Mouse (Mus musculus) limb, embryonic 10.5 days (tissue): Measurements from ENCODE around the gene Apoc2. TPM values are rescaled to one million over a fixed set of nuclear protein-coding genes. Genes with fewer than 3 reads are reported as not detected.

Experiments used
- DNase-seq: peaks from one replicate; pipeline ENCODE4 v3.0.0-alpha.2; 2017; ENCODE audit warnings: low spot score
- H3K27ac ChIP-seq: fragments of 300-500 bp; sonication (generic); 2 replicates; pipeline ENCODE4 v1.5.1; 2016; ENCODE audit warnings: mild to moderate bottlenecking
- H3K27me3 ChIP-seq: fragments of 300-500 bp; sonication (generic); 2 replicates; pipeline ENCODE4 v1.6.1; 2016; ENCODE audit warnings: low read depth, mild to moderate bottlenecking; ENCODE audit not compliant: poor library complexity, severe bottlenecking
- H3K36me3 ChIP-seq: fragments of 300-500 bp; sonication (generic); 2 replicates; pipeline ENCODE4 v1.6.1; 2016; ENCODE audit warnings: mild to moderate bottlenecking, moderate library complexity
- H3K4me1 ChIP-seq: fragments of 300-500 bp; sonication (generic); 2 replicates; pipeline ENCODE4 v1.6.1; 2016
- H3K4me3 ChIP-seq: fragments of 300-500 bp; sonication (generic); 2 replicates; pipeline ENCODE4 v1.5.1; 2016; ENCODE audit warnings: mild to moderate bottlenecking, moderate library complexity
- H3K9me3 ChIP-seq: fragments of 300-500 bp; sonication (generic); replicated peaks from 2 replicates; pipeline ENCODE4 v1.6.1; 2016; ENCODE audit warnings: mild to moderate bottlenecking
- WGBS: fragments of 180-500 bp; shearing (Covaris S2); methylation state at CpG from one replicate; pipeline ENCODE4 v1.1.7; 2016; 5-methylcytosine and 5-hydroxymethylcytosine counted together
- polyA plus RNA-seq: library from polyadenylated mRNA; unstranded; fragments of >200 nt; fragmentation: Nextera tagmentation; extraction: Ambion mirVana; gene quantifications from 2 replicates; pipeline ENCODE4 v1.2.1, GENCODE M21; 2016

Apoc2 gene
- polyA plus RNA-seq, 1 experiment from 2014 or later, result 0.28 TPM

DNA sequence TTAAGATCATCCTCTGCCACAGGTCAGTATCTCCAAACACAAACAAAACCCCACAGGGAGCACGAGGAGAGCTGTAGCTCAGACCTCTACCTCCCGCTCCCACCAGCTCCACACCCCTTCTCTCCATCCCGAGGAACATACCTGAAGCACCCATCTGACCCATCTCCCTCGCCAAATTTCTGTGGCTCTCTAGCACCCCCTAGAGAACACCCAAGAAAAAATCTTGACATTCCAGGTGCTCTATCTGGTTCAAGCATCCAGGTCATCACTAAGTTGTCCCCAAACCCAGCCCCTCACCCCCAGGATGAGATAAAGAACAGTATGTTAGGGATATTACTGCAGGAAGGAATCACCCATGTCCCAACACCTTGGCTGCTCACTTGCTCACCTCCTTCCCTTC is 35.5 kb upstream of the Apoc2 start:
- DNase-seq, result no peak
- WGBS, result 61% methylated on average over 4 of the region's 4 CpGs
- Histone ChIP-seq H3K36me3 (peaks cover 72% of the 10 kb centered on the region), H3K4me3 (no peak overlapping the region), H3K4me1 (peaks cover 18% of the 10 kb centered on the region), H3K27ac (no peak overlapping the region), H3K9me3 (no peaks in the 10 kb centered on the region), H3K27me3 (no peaks in the 10 kb centered on the region)

DNA sequence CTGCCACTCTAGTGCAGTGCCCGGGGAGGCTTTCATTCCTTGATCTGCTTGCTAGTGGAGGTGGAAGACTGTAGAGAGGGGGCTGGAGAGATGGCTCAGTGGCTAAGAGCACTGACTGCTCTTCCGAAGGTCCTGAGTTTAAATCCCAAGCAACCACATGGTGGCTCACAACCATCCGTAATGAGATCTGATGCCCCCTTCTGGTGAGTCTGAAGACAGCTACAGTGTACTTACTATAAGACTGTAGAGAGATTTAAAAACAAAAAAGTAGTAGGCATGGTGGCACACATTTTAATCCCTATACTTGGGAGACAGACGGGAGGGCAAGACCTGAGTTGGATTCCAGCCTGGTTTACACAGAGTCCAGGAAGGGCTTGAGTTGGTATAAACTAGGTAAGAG is 34.7 kb upstream of the Apoc2 start:
- 91% methylated on average over 4 of the region's 4 CpGs for WGBS
- H3K9me3 ChIP-seq, result no peaks in the 10 kb centered on the region
- peaks cover 75% of the 10 kb centered on the region for H3K36me3 ChIP-seq
- DNase-seq, result no peak
- H3K4me1 ChIP-seq, result peaks cover 18% of the 10 kb centered on the region
- no peak overlapping the region for H3K4me3 ChIP-seq
- H3K27ac ChIP-seq, result no peak overlapping the region
- H3K27me3 ChIP-seq, result no peaks in the 10 kb centered on the region

DNA sequence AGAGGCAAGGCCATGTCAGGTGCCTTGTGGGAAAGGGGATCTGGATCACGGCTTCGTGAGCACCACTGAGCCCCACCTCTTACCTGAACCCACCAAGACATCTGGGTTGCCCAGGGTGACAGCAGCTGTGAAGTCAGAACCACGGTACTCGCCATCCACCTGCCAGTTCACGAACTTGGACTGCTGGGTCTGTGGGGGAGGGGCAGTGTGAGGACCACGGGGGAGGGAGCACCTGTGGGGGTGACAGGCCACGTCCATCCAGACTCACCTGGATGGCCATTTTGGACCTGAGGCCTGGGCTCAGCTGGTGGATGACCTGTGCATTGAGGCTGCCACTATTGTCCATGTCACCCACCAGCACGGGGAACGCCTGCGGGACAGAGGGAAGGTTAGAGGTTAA is 32.9 kb upstream of the Apoc2 start:
- Histone ChIP-seq H3K4me1 (peaks cover 11% of the 10 kb centered on the region), H3K27me3 (no peaks in the 10 kb centered on the region), H3K27ac (no peak overlapping the region), H3K4me3 (no peak overlapping the region), H3K9me3 (no peaks in the 10 kb centered on the region), H3K36me3 (peaks cover 82% of the 10 kb centered on the region)
- WGBS, result 93% methylated on average over 10 of the region's 10 CpGs
- DNase-seq, result no peak

DNA sequence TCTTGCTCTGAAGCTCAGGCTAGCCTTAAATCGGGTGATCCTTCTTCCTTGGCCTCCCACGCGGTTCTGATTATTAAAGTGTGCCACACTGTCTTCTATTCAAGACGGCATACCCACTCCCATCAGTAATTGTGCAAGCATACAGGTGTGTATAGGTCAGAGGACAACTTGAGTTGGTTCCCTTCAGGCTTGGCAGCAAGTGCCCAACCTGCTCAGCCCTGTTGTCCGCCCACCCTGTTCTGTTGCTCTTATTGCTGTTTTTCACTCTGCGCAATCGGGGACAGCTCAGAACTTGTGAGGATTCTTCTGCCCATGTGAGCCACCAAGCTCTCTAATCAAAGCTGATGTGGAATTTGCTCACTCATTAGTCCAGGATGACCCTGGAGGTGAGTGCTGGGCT is 27.5 kb upstream of the Apoc2 start:
- Histone ChIP-seq H3K36me3 (peaks cover 87% of the 10 kb centered on the region), H3K9me3 (no peaks in the 10 kb centered on the region), H3K27ac (no peak overlapping the region), H3K27me3 (no peaks in the 10 kb centered on the region), H3K4me1 (peaks cover 11% of the 10 kb centered on the region), H3K4me3 (no peak overlapping the region)
- WGBS, result 95% methylated on average over 7 of the region's 7 CpGs
- no peak for DNase-seq

DNA sequence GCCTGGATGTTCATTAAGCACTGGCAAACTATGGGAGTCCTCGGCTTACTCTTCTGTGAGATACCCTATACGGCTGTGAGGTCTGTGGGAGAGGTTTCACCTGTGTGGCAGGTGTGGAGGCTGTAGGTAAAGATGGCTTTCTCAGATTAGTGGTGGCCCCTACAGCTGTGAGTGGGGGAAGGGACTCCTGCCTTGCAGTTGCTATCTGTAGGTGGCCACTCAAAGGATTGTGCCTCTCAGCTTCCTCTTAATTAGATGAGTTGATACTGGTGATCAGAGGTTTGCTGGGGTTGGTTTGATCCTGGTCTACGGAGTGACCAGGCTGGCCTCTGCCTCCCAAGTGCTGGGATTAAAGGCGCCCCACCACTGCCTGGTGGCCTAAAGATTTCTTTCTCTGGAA is 26.7 kb upstream of the Apoc2 start:
- H3K36me3 ChIP-seq, result peaks cover 79% of the 10 kb centered on the region
- WGBS, result 92% methylated on average over 4 of the region's 4 CpGs

DNA sequence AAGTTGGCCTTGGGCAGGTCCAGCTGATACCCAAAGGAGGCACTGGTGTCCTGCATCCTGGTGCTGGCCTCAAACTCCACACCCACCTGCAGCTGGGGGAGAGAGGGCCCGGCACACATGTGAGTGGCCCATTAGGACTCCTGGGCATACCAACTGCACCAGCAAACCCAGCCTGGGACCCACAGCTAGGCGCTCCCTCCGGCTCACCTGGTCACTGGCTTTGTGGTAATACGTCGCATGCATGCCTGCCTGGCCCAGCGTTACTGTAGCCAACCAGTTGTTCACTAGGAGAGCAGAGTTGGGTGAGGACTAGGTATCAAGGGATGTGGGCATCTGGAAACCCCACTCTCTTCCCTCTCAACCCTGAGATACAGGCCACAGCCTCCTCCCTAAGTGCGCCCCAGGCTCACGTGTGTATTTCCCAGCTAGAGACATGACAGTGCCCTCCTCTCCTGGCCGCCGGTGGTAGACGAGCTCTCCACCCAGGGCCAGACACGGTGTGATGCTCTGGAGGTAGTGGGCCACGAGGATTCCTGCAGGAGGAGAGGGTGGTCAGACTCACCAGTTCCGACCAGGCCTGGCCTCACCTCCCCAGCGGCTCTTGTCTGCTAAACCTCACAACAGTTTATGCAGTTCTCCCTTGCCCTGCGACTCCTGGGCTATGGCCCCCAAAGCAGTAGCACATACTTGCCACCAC is 25.3 kb upstream of the Apoc2 start:
- Histone ChIP-seq H3K27ac (no peak overlapping the region), H3K4me3 (no peak overlapping the region), H3K9me3 (no peaks in the 10 kb centered on the region), H3K4me1 (peaks cover 31% of the 10 kb centered on the region), H3K27me3 (no peaks in the 10 kb centered on the region), H3K36me3 (peaks cover 65% of the 10 kb centered on the region)
- WGBS, result 95% methylated on average over 16 of the region's 16 CpGs
- no peak for DNase-seq

More for the DNA sequence above, 26.7 kb upstream of the Apoc2 start:
- H3K27me3 ChIP-seq, result no peaks in the 10 kb centered on the region
- no peak for DNase-seq
- H3K4me1 ChIP-seq, result peaks cover 16% of the 10 kb centered on the region
- no peaks in the 10 kb centered on the region for H3K9me3 ChIP-seq
- no peak overlapping the region for H3K4me3 ChIP-seq
- H3K27ac ChIP-seq, result no peak overlapping the region

DNA sequence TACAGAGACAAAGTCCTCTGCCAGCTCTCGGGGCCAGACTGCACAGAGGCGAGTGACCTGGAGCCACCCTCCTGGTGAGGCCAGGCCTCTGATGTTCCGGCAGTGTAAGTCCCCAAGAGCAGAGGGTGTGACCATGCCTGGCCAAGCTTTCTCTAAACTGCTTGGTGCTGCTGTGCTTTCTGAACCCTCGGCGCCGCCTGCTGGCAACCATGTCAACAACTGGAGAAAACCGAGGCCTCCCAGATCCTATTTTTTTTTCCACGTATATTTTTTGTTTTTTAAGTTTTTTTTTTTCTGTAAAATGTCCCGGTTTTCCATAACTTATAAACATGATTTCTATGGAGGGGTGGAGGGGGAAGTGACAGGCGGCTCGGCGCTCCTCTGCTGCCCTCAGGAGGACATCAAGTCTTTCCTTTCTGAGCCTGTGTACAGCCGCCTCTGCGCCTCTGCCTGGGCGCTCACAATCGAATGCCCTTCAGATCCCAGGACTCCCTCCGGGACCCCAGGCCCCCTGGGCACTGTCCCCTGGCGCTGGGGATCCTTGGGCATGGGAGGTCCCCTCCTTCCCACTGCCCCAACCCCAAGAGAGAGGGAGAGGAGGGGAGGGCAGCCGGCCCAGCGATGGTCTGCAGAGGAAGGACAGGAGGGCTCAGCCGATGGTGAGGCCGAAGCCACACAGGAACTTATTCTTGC is 23.5 kb upstream of the Apoc2 start:
- Histone ChIP-seq H3K4me1 (peaks cover 34% of the 10 kb centered on the region), H3K36me3 (peaks cover 55% of the 10 kb centered on the region), H3K27me3 (no peaks in the 10 kb centered on the region), H3K27ac (peak overlapping the region; percentile 30; the same call in 1 of the 2 replicates), H3K9me3 (peaks cover 3% of the 10 kb centered on the region; the same call in 1 of the 2 replicates), H3K4me3 (no peak overlapping the region)
- 34% methylated on average over 22 of the region's 22 CpGs for WGBS
- DNase-seq, result peak; percentile 78

DNA sequence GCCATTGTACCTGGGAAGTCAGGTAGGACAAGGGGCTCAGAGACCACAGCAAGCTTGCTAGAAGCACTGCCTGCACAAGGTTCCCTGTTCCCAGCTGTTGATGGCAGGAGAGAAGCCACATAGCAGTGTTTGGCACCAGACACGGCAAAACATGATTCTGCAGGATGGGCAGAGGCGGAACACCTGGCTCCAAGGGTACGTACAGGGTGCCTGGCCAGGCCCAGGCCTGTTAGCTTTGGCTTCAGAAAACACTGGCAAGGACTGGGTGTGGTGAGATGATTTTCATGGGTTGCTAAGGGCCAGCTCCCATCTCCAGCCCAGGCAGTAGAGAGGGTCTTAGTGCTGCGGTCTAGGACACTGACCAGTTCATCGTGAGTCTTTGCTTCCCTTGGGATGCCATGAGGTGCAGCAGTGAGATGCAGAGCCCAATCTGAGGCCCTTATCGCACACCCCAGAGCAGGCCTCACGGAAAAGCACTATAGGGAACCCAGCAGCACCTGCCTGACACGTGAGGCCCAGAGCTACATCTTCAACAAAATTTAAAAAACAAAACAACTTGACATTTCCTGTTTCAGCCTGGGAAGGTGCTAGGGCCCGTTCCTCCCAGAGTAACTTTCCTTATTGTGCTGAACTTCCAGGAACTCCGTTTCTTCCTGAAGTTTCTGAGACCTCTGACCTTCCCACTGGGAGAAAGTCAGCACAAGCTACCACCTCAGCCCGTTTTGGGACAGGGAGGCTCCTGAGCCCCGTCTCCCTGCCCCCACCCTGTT is 22.7 kb upstream of the Apoc2 start:
- Histone ChIP-seq H3K27ac (peak overlapping the region; percentile 30; the same call in 1 of the 2 replicates), H3K27me3 (no peaks in the 10 kb centered on the region), H3K9me3 (peaks cover 3% of the 10 kb centered on the region; the same call in 1 of the 2 replicates), H3K4me1 (peaks cover 34% of the 10 kb centered on the region), H3K4me3 (no peak overlapping the region), H3K36me3 (peaks cover 55% of the 10 kb centered on the region)
- no peak for DNase-seq
- 62% methylated on average over 12 of the region's 12 CpGs for WGBS

DNA sequence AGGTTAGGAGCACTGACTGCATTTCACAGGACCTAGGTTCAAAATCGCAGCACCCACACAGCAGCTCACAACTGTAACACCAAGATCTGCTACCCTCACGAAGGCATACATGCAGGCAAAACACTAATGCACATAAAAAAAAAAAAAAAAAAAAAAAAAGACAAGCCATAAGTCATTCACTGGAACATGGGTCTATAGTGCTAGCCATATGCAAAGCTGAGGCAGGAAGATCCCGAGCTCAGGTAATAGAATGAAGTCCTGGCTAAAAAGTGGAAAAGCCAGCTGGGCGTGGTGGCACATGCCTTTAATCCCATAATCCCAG is 22.0 kb upstream of the Apoc2 start:
- H3K9me3 ChIP-seq, result peaks cover 3% of the 10 kb centered on the region; the same call in 1 of the 2 replicates
- peaks cover 48% of the 10 kb centered on the region for H3K36me3 ChIP-seq
- 77% methylated on average over 4 of the region's 4 CpGs for WGBS
- no peak overlapping the region for H3K4me3 ChIP-seq
- H3K4me1 ChIP-seq, result peaks cover 34% of the 10 kb centered on the region
- H3K27ac ChIP-seq, result no peak overlapping the region
- no peaks in the 10 kb centered on the region for H3K27me3 ChIP-seq
- DNase-seq, result no peak

DNA sequence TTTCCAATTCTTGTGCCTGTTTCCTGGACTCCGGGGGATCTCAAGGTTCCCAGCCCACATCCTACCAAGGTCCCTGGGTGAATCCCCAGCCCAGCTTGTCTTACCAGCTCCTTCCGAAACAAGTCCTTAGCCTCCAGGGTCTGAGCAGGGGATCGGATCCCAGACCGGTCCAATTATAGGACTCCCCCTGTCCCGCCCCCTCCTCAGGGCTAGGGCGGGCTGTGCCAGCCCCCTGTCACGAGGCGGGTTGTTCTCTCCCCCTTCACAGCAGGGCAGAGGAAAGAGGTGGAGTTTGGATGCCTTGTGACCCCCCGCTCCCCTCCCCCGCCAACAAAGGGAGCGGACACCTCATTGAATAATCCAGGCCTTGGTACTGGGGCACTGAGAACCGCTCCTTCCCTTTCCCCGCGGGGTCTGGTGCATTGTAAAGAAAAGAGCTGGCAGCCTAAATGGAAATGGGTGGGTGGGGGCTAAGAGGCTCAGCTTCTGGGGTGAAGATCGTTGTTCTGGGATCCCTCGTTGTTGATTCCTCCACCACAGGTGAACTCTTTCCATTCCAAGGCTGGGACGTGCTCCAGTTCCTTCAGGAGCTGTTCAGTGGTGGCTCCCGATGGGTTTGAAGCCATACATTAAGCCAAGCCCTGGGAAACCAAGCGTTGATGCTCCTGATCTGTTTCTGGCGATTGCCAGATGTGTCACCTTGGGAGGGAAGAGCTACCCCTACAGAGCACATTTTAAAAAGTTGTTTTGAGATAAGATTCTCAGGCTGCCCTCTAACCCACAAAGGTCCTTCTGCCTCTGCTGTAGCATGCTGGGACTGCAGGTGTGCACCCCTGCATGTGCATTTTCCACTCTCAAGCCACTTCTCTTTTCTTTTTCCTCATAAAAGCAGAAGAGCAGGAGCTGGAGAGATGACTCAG is 21.4 kb upstream of the Apoc2 start, which contains the start of gene Apoe:
Apoe (minus strand) TSS at position 282 of the 920 bp plus-strand sequence.
- Histone ChIP-seq H3K9me3 (peaks cover 3% of the 10 kb centered on the region; the same call in 1 of the 2 replicates), H3K27me3 (no peaks in the 10 kb centered on the region), H3K4me1 (peaks cover 34% of the 10 kb centered on the region), H3K36me3 (peaks cover 42% of the 10 kb centered on the region), H3K4me3 (peak within 1 kb of the TSS; percentile 50), H3K27ac (peak within 1 kb of the TSS; percentile 73)
- 3% methylated on average over 20 of the region's 20 CpGs for WGBS
- DNase-seq, result peak; percentile 63

DNA sequence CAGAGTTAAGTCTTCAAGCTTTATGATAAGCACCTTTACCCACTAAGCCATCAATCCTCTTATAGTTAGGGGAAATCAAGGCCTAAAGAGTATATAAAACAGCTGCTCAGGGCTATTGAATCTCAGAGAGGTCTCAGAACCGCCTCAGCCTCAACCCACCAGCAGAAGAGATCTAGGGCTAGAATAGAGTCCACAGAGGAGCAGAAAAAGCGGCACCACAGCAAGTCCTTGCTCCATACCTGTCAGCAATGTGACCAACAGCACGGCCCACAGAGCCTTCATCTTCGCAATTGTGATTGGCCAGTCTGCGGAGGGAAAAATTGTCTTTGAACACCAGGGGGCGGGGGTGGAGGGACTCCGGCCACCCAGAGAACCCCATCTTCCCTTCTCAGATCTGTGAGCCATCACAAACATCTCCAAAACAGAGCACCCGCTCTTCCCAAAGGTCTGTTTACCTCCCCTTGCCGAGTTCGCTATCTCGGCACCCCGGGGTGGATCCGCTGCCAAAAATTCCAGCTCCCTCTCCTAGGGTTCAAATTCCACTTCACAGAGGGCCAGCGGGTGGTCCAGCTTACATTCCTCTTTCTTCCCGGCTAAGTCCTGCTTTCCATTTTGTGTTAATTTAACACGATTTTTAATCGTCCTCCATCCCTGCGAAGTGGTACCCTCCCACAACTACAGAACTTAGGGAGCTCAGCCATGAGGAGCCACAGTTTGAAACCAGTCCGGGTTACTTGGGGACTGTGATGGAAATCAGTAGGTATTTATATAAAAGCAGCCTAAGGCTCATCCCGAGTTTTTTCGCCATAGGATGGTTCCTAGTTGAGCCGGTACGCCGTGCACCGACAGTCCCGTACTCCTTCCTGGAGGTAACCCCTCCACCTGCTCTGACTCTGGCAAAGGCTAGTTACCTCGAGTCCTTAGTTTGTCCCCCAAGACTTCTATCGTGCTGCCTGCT is 20.5 kb upstream of the Apoc2 start:
- peaks cover 33% of the 10 kb centered on the region for H3K36me3 ChIP-seq
- peak; percentile 63 for DNase-seq
- WGBS, result 3% methylated on average over 28 of the region's 28 CpGs
- H3K9me3 ChIP-seq, result peaks cover 3% of the 10 kb centered on the region; the same call in 1 of the 2 replicates
- peaks cover 39% of the 10 kb centered on the region for H3K4me1 ChIP-seq
- no peaks in the 10 kb centered on the region for H3K27me3 ChIP-seq
- peak overlapping the region; percentile 73 for H3K27ac ChIP-seq
- peak overlapping the region; percentile 50 for H3K4me3 ChIP-seq
